Comparison of ENCODE assay signal across 15 mouse cellular contexts in genomic region chr4:54866062-54866461, GRCm38 (mm10).
"Had no signal": no experiment of that assay in that cellular context is flagged by ENCODE, and none has a peak within 500 bp of the region (broad histone marks: within the 10 kb centered on the region; RNA-seq: fewer than 3 reads in every experiment).

No protein-coding gene starts in this region.

- ATAC-seq: midbrain, embryonic 15.5 days had no signal

- H3K9ac ChIP-seq: liver, embryonic 13.5 days; midbrain, embryonic 15.5 days; neural tube, embryonic 13.5 days had no signal

- H3K4me3 ChIP-seq: layer of hippocampus, adult 2 months; liver, embryonic 13.5 days; midbrain, embryonic 15.5 days; myocyte; neural tube, embryonic 13.5 days had no signal

- H3K9me3 ChIP-seq: liver, embryonic 13.5 days; midbrain, embryonic 15.5 days; neural tube, embryonic 13.5 days had no signal

- H3K4me2 ChIP-seq: liver, embryonic 13.5 days; midbrain, embryonic 11.5 days; midbrain, embryonic 15.5 days; neural tube, embryonic 13.5 days had no signal

- H3K36me3 ChIP-seq: liver, embryonic 13.5 days; midbrain, embryonic 15.5 days; neural tube, embryonic 13.5 days had no signal

- H3K27ac ChIP-seq: layer of hippocampus, adult 2 months; liver, embryonic 13.5 days; midbrain, embryonic 15.5 days; neural tube, embryonic 13.5 days had no signal

- DNase-seq: kidney, adult 11 months; kidney, adult 9 months; kidney, postnatal 25 days; layer of hippocampus, adult 9-11 months; liver, embryonic 13.5 days; lung, adult 2 months; lung, postnatal 14 days; lung, postnatal 4 days; thymus, adult 18-20 months; thymus, postnatal 36 days had no signal

- H3K4me1 ChIP-seq: liver, embryonic 13.5 days; midbrain, embryonic 15.5 days; neural tube, embryonic 13.5 days had no signal

- H3K27me3 ChIP-seq: liver, embryonic 13.5 days; midbrain, embryonic 15.5 days; neural tube, embryonic 13.5 days had no signal
